Mouse (Mus musculus) left cerebral cortex, postnatal 14 days (tissue): Measurements from ENCODE around the gene Ndufaf3. TPM values are rescaled to one million over a fixed set of nuclear protein-coding genes. Genes with fewer than 3 reads are reported as not detected.

ENCODE experiments used
- DNase-seq, 2 experiments: peaks; one replicate each; pipeline ENCODE4 v3.0.0; 2021 to 2022; ENCODE audit warnings: low spot score in 2 of 2, mixed read lengths in 1 of 2
- intact Hi-C: fragments of 180-260 bp; cut with DNase I; formaldehyde crosslinking; loops from one replicate; pipeline ENCODE4 v1.15.1; 2025
- total RNA-seq, 2 experiments: library from RNA; stranded (reverse); gene quantifications; 2 replicates each; pipeline ENCODE4 v1.2.3; 2021

The Ndufaf3 gene
- total RNA-seq, 2 experiments from 2014 or later, result 65.9 to 66.5 TPM

DNA sequence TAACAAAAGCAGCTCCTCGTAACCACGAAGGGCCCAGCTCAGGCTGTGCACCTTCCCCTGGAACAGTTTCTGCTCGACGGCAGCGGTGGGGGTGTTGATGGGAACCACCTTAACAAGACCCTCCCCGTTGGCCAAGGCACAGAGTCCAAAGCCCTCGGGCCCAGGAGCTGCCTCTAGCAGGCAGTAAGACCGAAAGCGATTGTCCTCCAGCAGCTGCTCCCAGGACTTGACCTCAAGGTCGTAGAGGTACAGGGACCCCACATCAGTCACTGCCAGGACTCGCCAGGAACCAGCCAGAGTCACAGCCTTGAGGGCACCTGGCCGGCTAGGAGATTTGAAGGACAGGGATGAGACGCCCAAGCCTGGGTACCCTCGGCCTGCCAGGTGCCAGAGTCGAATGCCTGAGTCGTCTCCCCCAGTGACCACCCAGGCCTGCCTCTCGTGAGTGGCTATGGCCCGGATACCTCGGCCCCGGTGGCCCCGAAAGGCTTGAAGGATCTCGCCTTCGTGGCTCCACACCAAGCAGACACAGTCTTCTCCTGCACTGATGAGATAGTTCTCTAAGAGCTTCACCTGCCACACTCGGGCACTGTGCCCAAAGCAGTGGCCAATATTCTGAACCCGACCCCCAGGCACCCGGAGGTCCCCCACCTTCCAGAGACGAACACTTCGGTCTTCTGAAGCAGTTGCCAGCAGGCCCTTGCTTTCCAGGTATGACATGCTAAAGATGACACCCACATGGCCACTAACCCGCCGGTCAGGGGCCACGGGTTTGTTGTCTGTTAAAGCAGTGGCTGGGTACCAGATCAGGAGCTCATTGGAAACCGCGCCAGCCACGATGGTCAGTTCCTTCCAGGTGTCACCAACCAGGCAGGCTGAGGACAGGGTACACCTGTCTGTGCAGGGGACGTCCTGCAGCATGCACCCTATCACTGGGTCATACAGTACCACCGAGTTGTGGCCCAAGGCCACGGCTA is 8.4 kb upstream of the Ndufaf3 start:
- DNase-seq, result no peak
- intact Hi-C loops, result no loop called here

DNA sequence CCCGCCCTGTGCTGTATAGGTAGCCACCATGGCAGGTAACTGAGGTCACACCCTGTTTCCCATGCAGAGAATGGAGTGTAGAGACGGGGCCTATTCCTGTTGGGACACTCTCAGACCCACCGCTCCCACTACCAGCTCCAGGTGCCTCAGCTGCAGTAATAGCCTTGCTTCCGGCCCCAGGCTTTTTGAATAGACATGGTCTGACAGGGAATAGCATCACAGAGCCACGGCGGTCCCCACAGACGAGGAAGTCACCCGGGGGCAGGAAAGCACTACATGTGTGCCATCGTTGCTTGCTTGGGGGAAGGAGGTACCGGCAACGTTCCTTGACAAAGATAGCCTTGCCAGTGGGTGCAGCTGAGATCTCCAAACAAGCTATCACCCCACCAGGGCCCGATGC is 7.7 kb upstream of the Ndufaf3 start:
- DNase-seq, result no peak
- intact Hi-C loops, result no loop called here

DNA sequence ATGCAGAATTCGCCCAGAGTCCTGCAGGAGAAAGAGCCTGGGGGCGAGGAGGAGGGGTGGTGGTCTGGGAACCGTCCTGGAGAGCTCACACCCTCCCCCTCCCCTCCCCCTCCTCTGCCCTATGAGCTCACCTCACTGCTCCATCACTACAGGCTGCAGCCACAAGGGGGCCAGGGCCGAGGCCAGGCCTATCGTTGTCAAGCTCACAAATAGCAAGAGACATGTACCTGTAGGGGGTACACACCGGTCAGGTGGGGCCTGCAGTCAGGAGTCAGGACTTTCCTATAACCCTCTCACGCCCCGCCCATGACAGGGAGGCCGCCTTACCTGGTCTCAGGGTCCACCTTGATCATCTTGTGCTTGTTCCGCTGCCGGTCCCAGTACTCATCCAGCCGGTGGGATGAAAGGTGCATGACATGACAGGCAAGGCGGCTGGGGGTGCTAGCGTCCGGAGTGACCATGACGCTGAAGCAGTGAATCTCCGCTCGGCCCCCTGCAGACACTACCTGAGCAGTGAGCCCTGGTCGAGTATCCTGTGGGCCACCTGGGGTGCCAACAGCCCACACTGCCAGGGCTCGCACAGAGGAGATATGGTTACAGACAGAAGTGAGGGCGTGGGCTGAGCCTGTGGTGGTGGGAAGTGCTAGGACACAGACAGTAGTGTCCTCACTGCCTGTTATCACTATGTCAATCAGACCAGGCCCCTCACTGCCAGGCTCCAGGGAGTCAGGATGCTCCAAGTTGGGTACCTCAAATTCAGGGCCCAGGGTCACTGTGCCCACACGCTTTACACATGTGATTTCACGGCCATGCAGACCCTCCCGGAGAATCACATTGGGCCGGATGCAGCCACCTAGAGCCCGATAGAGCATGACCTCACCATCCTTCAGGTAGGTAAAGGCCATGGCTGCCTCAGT is 6.8 kb upstream of the Ndufaf3 start:
- DNase-seq, result peak in 1 of 2 experiments; percentile 85
- intact Hi-C loops, result no loop called here

DNA sequence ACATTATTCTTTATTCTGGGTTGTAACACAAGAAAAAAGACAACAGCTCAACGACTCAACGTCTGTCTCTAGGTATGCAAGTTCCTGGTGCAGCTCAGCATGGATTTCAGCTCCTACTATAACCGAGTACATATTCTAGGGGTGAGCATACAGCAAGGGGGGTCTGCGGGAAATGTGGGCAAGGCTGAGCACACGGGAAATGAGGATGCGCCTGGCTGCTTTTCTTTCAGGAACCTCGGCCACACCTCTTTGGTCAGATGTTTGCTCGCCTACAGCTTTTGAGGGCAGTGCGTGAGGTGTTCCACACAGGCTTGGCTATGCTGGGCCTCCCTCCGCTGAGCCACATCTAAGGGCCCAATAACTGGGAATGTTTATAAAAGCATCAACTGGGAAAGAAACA is 5.1 kb upstream of the Ndufaf3 start:
- intact Hi-C loops, result no loop called here
- no peak for DNase-seq

- intact Hi-C loops, result no loop called here
- DNase-seq, result no peak
Measured at GRCm38 (mm10) chr9:108571401-108571973, 4.3 kb upstream of the Ndufaf3 start.

DNA sequence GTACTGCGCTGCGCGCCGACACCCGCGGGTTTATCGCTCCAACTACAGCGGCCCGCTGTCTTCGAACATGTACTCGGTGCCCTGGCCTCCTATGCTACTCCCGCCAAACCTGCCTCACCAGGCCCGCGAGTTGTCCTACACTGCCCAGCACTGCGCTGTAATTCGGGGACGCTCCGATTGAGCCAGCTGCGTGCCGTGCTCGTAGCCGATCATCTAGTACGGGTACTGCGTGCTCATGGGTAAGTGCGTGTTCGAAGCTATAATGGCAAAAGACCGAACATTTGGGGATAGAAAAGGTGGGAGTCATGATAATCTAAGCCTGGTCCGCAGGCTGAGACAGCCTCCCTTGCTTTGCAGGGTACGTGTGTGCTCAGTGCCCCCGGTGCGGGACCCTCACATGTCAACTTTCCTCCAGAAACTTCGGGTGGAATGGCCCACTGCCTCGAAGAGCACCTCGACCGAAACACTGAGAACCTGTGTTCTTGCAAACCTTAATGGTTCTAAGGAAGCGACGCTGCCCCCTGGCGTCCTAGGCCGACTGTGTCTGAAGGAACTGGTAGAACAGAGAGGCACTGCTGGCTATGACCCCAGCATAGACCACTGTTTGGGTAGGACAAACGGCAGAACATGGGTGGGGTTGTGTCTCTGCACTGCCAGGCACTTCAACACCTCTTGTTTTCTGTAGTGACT is 3.1 kb upstream of the Ndufaf3 start:
- peak; percentile 78 to 81 for DNase-seq
- intact Hi-C loops, result no loop called here

GRCm38 (mm10) chr9:108569381-108570206 is 2.4 kb upstream of the Ndufaf3 start, which contains the start of gene Dalrd3:
TSS of gene Dalrd3 (plus strand) at chr9:108569886.
- peak; percentile 92 for DNase-seq
- intact Hi-C loops, result no loop called here

- no peak for DNase-seq
- intact Hi-C loops, result no loop called here
Measured at GRCm38 (mm10) chr9:108568511-108568921, 1.3 kb upstream of the Ndufaf3 start.

DNA sequence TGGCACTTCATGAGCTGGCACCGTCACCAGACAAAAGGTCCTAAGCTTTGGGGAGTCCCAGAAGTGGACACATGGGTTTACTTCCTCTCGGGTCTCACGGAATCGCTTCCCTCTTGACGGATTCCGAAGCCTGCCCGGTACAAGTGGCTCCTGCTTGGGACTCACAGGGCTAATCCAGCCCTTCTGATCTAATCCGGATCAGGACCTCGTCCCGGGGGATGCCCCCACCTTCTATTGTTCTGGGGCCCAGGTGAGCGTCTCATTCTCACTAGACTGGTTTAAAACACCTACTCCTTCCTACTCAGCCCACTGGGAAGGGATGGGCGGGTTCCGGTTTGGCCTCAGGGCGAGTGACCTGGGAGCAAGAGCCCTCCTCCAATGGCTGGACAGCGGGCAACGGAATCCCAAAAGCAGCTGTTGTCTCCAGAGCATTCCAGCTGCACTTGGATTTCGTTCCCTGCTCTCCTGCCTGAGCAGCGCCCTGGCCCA is 741 bp upstream of the Ndufaf3 start:
- no peak for DNase-seq
- intact Hi-C loops, result no loop called here

DNA sequence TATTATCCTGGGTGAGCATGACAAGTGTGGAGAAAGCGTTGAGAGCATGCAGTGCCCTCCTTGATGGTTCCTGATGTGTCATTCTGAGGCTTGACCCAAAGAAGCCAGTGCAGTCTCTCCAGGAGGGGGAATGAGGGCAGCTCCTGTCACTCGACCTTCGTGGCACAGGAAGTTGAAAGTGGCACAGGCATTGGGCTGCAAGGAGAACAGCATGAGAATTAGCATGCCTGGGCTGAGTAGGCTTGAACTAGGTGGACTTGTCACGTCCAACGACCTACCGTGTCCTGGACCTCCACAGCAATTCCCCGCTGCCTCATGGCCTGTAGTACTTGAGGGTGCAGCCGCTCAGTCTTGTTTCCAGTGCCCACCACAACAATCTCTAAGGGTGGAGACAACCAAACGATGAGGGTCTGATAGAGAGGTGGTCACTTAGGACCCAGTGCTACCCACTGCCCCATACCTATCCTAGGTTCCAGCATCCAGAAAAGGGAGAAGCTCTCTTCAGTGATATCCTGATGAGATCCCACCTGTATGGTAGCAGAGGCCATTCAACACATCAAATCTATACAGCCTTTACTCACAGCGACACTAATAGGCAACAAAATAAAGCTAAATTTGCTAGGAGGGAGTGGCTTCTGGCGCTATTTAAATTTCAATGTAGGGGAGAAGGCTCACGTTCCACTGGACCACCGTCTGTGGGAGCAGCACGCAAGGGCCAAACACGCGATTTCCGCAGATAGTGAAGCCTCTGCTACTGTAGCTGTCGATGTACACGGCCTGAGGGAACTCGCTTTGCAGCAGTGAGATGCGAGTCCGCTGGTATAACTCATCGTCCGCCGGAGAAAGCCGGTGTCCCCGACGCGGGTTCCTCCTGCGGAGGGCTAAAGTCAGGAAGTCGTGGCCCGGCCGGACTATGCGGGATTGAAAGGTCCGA is 1.1 kb downstream of the Ndufaf3 start:
- DNase-seq, result no peak
- intact Hi-C loops, result no loop called here

GRCm38 (mm10) chr9:108564131-108564530 is 3.1 kb downstream of the Ndufaf3 start:
- no peak for DNase-seq
- intact Hi-C loops, result no loop called here

GRCm38 (mm10) chr9:108563671-108564070 is 3.6 kb downstream of the Ndufaf3 start:
- intact Hi-C loops, result no loop called here
- DNase-seq, result no peak

GRCm38 (mm10) chr9:108560227-108560841 is 6.9 kb downstream of the Ndufaf3 start, which contains the start of gene Impdh2:
TSS of gene Impdh2 (plus strand) at chr9:108560286.
- intact Hi-C loops, result no loop called here
- peak; percentile 95 for DNase-seq

- DNase-seq, result no peak
- intact Hi-C loops, result no loop called here
Measured at GRCm38 (mm10) chr9:108559169-108559568, 8.1 kb downstream of the Ndufaf3 start.

- no peak for DNase-seq
- intact Hi-C loops, result loop anchor here (5.0 kb wide), 1 partner anchor 180 kb away; no protein-coding TSS in a partner anchor
Measured at GRCm38 (mm10) chr9:108546875-108547274, 20.4 kb downstream of the Ndufaf3 start.

- intact Hi-C loops, result loop anchor here (5.0 kb wide), 1 partner anchor 179 kb away; no protein-coding TSS in a partner anchor
Measured at GRCm38 (mm10) chr9:108545986-108546385, 21.2 kb downstream of the Ndufaf3 start.

More at GRCm38 (mm10) chr9:108545986-108546385, 21.2 kb downstream of the Ndufaf3 start:
- DNase-seq, result no peak
